Mouse (Mus musculus): Measurements from ENCODE around the gene C3ar1.

C3ar1 gene

DNA sequence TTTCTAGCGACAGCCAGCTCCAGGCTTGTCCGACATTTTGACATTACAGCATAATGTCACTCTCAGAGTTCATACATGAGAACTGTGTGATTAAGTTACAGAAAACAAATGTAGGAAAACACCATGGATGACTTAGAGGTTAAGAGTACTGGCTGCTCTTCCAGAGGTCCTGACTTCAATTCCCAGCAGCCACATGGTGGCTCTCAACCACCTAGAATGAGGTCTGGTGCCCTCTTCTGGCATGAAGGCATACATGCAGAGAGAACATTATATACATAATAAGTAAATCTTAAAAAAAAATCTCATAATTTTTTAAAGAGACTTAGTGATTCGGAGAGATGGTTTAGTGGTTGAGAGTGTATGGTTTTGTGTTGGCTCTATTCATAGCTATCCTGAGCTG lies 19.0 kb downstream of the C3ar1 start:
- in situ Hi-C loops (cut with MboI; ENCODE audit: low pct_unique_long_range_greater_than_20kb in 1 of 2, low sequenced_read_pairs in 2 of 2, unreplicated experiment in 1 of 2) = no loop called here

DNA sequence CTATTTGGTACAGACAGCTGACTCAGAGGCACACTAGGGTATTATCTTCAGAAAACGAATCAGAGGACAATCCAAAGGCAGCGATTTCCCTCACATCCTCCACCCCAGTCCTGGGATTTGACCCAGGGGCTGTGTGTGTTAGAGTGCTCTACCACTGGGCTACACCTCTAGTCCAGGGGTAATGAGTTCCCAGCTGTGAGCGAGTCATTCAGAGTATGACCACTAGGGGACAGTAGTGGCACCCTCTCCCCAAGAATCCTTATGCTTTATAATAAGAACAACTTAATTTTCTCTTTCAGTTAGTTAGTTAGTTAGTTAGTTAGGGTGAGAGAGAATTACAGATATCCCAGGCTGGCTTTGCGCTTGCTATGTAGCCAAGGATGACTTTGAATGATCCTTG lies 21.6 kb downstream of the C3ar1 start:
- in situ Hi-C loops (cut with MboI; ENCODE audit: low pct_unique_long_range_greater_than_20kb in 1 of 2, low sequenced_read_pairs in 2 of 2, unreplicated experiment in 1 of 2) = no loop called here

DNA sequence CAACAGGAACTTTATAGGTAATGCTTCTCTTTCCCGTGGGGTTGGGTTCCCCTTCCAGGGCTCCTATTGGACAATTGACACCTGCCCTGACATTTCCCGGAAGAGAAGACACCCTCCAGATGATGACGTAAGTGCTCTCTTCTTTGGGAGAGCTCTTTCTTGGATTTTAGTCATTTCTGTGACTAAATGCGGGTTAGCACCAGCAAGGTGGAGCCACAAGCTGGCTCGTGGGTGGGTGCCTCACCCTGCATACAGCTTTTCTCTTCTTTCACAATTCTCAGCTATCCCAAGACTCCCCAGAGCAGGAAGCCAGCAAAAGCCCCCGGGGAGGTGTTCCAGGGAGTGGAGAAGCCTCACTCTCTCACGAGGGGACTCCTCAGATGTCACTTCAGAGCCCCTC lies 23.1 kb downstream of the C3ar1 start:
- in situ Hi-C loops (cut with MboI; ENCODE audit: low pct_unique_long_range_greater_than_20kb in 1 of 2, low sequenced_read_pairs in 2 of 2, unreplicated experiment in 1 of 2) = no loop called here

DNA sequence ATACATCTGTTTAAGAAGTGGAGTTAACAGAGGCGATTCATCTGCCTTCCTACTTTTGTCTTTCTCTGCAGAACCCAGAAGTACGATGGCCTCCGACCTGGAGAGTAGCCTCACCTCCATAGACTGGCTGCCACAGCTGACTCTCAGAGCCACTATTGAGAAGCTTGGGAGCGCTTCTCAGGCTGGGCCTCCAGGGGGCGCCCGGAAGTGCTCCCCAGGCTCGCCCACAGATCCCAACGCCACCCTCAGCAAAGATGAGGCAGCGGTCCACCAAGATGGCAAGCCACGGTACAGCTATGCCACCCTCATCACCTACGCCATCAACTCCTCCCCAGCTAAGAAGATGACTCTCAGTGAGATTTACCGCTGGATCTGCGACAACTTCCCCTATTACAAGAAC lies 27.9 kb downstream of the C3ar1 start:
- in situ Hi-C loops (cut with MboI; ENCODE audit: low pct_unique_long_range_greater_than_20kb in 1 of 2, low sequenced_read_pairs in 2 of 2, unreplicated experiment in 1 of 2) = no loop called here

DNA sequence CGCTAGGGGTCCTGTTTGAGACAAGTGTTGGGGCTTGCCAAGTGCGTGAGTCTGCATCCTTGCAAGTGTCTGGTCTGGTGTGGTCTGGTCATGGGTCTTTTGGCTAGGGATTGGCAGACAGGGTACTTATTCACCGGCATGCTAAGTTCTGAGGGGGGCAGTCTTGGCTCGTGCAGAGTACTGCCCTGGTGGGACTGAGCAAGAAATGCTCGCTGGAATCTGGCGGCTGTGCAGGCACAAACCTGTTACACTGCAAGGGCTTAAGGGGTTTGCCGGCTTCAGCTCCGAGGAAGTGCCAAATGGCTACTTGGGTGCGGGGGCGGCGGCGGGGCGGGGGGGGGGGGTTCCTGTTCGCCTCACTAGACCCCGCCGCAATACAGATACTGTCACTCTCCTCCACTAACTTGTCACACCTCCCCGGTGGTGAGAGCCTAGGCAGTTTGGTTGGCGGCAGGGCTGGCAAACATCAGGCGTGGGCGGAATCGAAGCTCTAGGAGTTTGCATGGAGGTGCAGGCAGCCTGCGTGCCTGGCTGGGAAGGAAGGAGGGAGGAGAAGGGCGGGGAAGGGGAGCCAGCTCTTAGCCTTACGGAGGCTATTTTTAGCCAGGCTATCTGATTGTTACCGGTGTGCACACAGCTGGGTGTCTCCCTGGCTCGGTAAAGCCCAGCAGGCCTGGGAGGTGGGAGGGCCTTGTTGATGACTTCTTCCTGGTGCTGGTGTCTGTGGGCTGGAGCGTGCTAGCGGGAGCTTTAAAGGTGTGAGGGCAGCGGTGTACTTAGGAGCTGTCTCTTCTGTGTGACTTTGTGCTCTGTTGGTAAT lies 29.8 kb downstream of the C3ar1 start:
- in situ Hi-C loops (cut with MboI; ENCODE audit: low pct_unique_long_range_greater_than_20kb in 1 of 2, low sequenced_read_pairs in 2 of 2, unreplicated experiment in 1 of 2) = no loop called here

DNA sequence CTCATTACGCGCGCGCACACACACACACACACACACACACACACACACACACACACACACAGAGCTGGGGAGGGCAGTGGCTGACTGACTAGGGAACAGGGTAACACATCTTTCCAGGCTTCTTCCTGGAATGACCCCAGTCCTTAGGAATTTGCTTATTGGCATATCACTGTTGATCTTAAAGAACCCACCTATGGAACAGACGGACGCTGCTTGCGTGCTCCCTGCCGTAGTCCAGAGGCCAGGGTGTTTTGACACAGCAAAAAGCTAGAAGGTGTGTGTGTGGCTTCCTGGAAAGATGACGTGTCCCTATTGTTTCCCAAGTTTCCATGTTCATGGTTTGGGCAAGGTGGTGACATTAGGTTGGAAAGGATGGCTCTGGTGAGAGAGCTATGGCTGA lies 30.8 kb downstream of the C3ar1 start:
- in situ Hi-C loops (cut with MboI; ENCODE audit: low pct_unique_long_range_greater_than_20kb in 1 of 2, low sequenced_read_pairs in 2 of 2, unreplicated experiment in 1 of 2) = no loop called here

DNA sequence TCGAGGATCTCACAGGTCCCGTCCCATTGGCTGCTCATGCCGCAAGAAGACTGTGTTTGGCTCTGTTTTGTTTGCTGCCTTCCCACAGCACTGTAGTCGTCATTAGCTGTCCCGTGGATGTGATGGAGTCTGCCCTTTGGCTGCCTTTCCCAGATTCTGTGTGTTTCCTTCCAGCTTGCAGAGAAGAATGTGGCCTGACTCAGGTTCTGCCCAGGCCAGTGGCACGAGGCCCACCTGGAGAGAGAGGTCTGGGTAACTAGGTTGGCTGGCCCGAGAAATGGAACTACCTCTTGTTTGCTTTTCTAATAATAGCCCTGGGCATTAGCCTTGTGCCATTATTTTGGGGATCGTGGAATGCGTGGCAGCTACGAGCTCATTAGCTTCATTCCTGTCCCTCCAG lies 31.9 kb downstream of the C3ar1 start:
- in situ Hi-C loops (cut with MboI; ENCODE audit: low pct_unique_long_range_greater_than_20kb in 1 of 2, low sequenced_read_pairs in 2 of 2, unreplicated experiment in 1 of 2) = no loop called here

DNA sequence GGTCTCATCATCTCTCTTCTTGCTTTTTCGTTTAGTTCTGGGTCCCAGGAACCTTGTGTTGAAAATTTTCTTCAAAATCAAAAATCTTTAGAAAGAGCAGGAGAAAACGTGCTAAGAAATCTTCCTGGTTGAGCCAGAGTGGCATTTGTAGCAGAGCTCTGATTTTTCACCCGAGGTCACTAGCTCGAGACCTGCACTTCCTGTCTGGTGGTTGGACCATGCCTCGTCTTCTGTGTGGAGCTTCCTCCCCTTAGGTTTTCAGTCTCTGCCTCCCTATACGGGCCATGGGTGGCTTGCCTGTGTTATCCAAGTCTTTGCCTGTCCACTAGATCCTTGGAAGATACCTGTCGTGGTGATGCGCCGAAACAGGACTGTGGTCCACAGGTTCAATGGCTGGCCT lies 34.1 kb downstream of the C3ar1 start:
- in situ Hi-C loops (cut with MboI; ENCODE audit: low pct_unique_long_range_greater_than_20kb in 1 of 2, low sequenced_read_pairs in 2 of 2, unreplicated experiment in 1 of 2) = no loop called here

DNA sequence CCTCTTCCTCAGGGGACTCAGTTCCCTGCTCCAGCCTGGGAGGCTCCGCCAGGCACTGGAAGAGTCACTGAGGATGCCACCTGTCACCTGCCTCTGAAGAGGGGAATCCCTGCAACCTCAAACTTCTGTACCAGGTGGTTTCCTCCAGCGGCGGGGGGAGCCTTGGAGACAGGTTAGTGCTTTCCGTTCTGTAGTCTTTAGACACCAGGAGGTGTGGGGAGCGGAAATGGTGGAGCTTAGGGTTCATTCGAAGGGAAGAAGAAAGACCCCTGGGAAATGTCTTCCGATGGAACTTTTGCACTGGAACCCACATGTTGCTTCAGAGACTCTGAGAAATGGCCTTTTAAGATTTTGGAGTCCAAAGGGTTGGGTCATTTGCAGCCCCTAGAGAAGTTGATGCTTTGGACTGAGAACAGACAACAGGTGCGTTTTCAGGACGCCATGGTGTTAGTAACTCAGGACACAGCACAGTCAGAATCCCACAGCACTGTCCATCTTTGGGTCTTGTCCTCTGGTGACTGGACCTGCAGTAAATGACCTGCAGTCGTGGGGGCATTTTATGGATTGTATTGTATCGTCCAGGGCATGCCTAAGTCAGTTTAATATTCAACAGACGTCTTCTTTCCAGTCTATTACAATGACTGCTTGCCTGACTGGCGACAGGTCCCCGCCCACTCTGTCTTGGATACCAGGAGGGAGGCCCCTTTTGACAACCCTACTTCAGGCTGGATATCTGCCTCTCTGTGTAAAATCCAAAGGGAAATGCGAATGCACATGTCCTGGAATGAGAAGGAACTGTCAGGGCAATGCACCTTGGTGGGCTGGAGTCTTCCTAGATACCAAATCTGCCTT lies 34.9 kb downstream of the C3ar1 start:
- in situ Hi-C loops (cut with MboI; ENCODE audit: low pct_unique_long_range_greater_than_20kb in 1 of 2, low sequenced_read_pairs in 2 of 2, unreplicated experiment in 1 of 2) = no loop called here

DNA sequence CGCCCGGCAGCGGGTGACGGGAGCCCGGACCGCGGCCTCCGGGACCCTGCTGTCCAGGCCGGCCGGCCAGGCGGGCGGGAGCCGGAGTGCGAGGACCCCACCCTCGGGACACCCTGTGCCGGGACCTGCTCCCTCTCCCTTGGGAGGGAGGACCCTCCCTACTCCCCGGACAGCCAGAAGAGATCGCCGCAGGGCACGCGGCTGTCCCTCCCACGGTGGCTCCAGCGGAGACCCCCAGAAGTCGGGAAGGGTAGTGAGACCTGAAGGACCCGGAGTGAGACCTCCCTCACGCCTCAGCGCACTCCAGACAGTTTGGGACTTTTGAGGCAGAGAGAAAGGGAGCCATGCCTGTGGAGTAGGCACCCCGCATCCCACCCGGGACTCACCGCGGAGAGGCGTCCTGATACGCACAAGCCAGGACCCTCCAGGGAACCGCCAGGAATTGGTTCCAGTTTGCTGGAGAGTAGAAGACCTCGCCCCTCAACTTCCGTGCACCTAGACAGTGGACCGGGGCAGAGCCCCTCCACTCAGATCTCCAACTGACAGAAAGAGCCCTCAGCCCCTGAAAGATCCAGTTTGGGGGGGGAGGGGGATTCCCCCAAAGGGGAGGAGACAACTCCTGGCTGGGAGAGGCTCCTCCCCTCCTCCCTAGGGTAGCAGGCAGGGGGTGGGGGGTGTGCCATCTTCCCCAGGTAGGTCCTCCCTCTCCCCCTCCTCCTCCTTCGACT lies 35.7 kb downstream of the C3ar1 start:
- in situ Hi-C loops (cut with MboI; ENCODE audit: low pct_unique_long_range_greater_than_20kb in 1 of 2, low sequenced_read_pairs in 2 of 2, unreplicated experiment in 1 of 2) = no loop called here

DNA sequence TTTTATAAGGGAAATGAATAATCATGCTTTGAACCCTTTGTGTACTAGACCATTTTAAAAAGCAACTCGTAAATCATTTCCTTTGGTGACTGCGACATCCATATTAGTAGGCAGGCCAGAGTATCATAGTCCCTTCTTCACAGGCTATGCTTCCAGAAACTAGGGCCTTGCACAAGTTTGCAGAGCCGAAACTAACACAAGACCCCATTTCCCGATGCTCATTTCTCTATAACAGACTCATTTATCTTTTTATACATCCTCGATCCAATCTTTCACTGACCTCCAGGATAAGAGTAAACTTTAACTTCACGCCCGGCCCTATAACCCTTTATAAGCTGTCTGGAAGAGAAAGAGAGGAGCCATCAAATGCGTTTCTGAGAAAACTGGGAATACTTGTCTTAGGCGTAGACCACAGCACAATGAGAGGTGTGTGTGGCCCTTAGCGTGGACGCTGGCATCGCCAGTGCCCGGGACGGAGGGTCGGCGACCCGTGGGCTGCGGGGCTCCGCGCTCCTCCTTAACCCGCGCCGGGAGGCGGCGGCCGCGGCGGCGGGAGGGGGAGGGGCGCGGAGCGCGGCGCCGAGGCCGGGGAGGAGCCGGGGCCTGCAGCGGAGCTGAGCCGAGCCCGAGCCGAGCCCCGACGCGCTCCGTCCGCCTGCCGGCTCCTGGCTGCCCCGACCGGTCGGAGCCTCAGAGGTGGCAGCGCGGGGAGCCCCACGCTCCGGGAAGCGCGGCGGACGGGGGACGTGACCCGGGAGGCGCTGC lies 36.5 kb downstream of the C3ar1 start, which contains the start of gene Foxj2:
Gene Foxj2, plus strand, starts transcription at position 609 of the 765 bp plus-strand sequence.
- in situ Hi-C loops (cut with MboI; ENCODE audit: low pct_unique_long_range_greater_than_20kb in 1 of 2, low sequenced_read_pairs in 2 of 2, unreplicated experiment in 1 of 2) = no loop called here

DNA sequence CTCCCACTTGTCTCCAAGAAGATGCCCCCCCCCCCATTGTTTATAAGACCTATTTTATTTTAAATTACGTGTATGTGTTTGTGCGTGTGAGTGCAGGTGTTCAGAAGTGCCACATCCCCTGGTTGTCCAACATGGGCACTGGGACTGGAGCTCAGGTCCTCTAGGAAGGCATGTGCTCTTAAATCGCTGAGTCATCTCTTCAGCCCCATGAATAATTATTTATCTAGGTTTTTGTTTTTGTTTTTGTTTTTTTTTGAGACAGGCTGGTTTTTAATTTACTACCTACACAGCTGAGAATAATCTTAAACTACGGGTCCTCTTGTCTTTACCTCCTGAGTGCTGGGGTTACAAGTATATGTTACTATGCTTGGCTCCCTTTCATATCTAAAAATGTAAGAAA lies 42.3 kb downstream of the C3ar1 start:
- in situ Hi-C loops (cut with MboI; ENCODE audit: low pct_unique_long_range_greater_than_20kb in 1 of 2, low sequenced_read_pairs in 2 of 2, unreplicated experiment in 1 of 2) = no loop called here

DNA sequence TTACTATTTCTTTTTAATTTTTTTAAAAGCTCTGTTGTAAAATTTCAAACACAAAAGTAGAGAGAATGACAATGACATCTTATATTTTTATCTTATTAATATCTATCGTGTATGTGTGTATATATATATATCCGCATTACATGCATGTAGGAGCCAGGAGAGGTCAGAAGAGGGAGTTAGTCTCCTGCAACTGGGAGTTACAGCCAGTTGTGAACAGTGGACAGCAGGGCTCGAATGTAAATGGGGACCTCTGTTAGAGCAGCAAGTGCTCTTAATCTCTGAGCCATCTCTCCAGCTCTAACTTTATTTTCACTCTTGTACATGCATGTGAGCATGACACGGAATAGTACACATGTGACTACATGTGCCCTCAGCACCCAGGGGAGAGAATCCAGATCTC lies 43.2 kb downstream of the C3ar1 start:
- in situ Hi-C loops (cut with MboI; ENCODE audit: low pct_unique_long_range_greater_than_20kb in 1 of 2, low sequenced_read_pairs in 2 of 2, unreplicated experiment in 1 of 2) = no loop called here

DNA sequence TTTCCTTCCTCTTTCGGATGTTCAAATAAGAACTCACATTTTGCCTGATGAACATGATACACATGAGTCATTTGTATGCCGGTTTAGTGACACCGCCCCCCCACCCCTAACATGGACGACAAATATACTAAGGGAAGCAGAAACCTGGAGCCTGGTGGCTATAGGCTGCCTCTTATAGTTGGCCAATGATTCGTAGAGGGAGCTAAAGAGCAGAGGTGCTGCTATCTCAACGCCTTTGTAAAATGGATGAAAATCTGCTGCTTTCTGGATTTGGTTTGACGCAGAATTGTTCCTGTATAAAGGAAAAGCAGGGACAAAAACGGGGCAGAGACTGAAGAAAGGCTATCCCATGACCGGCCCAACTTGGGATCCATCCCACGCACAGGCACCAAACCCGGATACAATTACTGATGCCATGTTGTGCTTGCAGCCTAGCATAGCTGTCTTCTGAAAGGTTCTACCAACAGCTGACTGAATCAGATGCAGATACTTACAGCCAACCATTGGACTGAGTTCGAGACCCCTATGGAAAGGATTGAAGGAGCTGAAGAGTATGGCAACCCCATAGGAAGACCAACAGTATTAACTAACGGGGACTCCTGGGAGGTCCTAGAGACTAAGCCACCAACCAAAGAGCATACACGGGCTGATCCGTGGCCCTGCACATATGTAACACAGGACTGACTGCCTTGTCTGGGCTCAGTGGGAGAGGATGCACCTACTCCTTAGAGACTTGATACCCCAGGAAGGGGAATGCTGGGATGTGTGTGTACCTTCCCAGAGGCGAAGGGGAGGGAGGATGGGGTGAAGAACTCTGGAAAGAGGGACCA lies 44.0 kb downstream of the C3ar1 start:
- in situ Hi-C loops (cut with MboI; ENCODE audit: low pct_unique_long_range_greater_than_20kb in 1 of 2, low sequenced_read_pairs in 2 of 2, unreplicated experiment in 1 of 2) = no loop called here

DNA sequence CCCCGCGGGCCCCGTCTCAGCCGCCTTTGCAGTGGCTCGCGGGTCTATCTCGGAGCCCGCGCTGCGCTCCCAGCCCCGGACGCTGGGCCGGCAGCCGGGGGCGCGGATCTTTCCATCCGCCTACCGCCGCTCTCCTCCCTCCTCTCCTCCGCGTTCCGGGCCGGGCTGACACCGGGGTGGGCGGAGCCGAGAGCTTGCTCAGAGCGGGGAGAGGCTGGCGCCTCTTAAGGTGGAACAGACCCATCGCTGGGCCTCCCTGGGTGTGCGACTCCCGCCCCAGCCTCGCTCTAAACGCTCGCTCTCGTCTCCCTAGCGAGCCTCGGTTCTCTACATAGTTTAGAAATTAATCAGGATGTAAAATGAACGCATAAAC lies 44.7 kb downstream of the C3ar1 start:
- in situ Hi-C loops (cut with MboI; ENCODE audit: low pct_unique_long_range_greater_than_20kb in 1 of 2, low sequenced_read_pairs in 2 of 2, unreplicated experiment in 1 of 2) = no loop called here

DNA sequence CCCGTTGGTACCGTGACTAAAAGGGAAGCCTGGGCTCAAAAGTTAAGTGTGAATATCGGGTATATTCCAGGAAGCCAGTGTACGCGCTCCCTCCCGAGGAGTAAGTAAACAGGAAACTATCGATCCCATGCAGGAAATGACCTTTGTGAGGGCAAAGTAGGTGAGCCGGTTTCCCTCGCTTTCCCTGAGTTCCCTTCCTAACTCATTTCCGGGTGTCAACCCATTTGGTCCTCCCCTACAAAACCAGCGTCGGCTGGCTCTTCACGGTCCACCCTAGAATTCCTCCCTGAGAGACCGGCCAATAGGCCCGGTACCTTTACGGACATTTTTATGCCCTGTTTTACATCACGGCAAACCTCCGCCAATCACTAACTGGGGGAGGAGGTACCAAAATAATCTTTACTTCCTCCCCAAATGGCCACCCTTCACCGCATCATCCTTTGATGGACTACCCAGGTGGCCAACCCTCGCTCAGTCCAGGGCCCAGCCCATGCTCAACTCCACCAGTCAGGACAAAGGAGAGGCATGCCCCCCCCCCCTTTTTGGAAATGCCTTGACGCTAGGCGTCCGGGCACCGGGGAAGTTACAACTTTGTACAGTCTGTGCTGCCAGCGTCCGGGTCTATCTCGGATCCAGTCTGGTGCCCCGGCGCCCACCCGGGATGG lies 45.2 kb downstream of the C3ar1 start:
- in situ Hi-C loops (cut with MboI; ENCODE audit: low pct_unique_long_range_greater_than_20kb in 1 of 2, low sequenced_read_pairs in 2 of 2, unreplicated experiment in 1 of 2) = no loop called here

DNA sequence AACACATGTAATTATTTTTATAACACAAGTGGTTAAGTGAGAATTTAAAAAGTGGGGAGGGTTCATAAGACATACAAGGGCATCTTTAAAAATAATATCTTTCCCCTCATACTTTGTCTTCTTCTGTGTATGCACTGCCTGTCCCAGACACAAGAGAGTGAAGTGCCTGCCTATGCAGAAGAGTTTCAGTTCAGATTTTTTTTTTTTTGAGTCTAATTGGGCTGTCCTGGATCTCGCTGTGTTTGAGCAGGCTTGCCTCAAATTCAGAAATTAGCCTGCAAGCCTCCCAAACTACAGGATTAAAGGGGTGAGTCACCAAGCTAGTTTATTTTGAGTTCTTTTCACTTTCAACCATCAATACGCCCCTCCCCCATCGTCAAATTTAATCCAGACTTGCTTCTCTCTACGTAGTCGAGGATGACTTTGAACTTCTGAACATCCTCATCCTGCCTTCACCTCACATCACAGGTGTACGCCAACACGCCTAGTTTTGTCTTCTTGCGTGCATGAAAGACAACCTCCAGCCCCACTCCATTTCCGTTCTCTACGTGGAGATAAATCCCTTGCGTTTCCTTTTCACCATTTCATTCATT lies 45.8 kb downstream of the C3ar1 start:
- in situ Hi-C loops (cut with MboI; ENCODE audit: low pct_unique_long_range_greater_than_20kb in 1 of 2, low sequenced_read_pairs in 2 of 2, unreplicated experiment in 1 of 2) = no loop called here
